Mouse (Mus musculus) limb, embryonic 11.5 days (tissue): ENCODE data around the gene Spdl1. TPM values are rescaled to one million over a fixed set of nuclear protein-coding genes. Genes with fewer than 3 reads are reported as not detected.

ENCODE experiments used
- ATAC-seq: fragments of 200-750 bp; cut with Nextera tagmentation; 2 replicates; pipeline ENCODE4 v1.8.0; 2017; ENCODE audit warnings: low read depth; ENCODE audit not compliant: insufficient number of reproducible peaks, low FRiP score, low TSS enrichment
- DNase-seq: peaks from one replicate; pipeline ENCODE4 v3.0.0-alpha.2; 2015; ENCODE audit warnings: low spot score
- H3K27ac ChIP-seq: fragments of 300-500 bp; sonication (generic); replicated peaks from 2 replicates; pipeline ENCODE4 v1.5.1; 2014; ENCODE audit warnings: low read depth, mild to moderate bottlenecking, low read length
- H3K27me3 ChIP-seq: fragments of 300-500 bp; sonication (generic); 2 replicates; pipeline ENCODE4 v1.6.1; 2014; ENCODE audit warnings: mild to moderate bottlenecking, low read length, mixed read lengths; ENCODE audit not compliant: control insufficient read depth, insufficient read depth
- H3K36me3 ChIP-seq: fragments of 300-500 bp; sonication (generic); 2 replicates; pipeline ENCODE4 v1.6.1; 2014; ENCODE audit warnings: mild to moderate bottlenecking, low read length, moderate library complexity, mixed read lengths; ENCODE audit not compliant: control insufficient read depth, insufficient read depth
- H3K4me1 ChIP-seq: fragments of 300-500 bp; sonication (generic); 2 replicates; pipeline ENCODE4 v1.6.1; 2014; ENCODE audit warnings: low read length, mixed read lengths; ENCODE audit not compliant: control insufficient read depth, insufficient read depth
- H3K4me2 ChIP-seq: fragments of 300-500 bp; sonication (generic); 2 replicates; pipeline ENCODE4 v1.6.1; 2014; ENCODE audit warnings: low read depth, mild to moderate bottlenecking, moderate library complexity; ENCODE audit not compliant: severe bottlenecking
- H3K4me3 ChIP-seq: fragments of 300-500 bp; sonication (generic); 2 replicates; pipeline ENCODE4 v1.5.1; 2014; ENCODE audit warnings: low read depth, low read length
- H3K9ac ChIP-seq: fragments of 300-500 bp; sonication (generic); 2 replicates; pipeline ENCODE4 v1.6.1; 2014; ENCODE audit warnings: mild to moderate bottlenecking, low read length
- H3K9me3 ChIP-seq: fragments of 300-500 bp; sonication (generic); 2 replicates; pipeline ENCODE4 v1.6.1; 2016; ENCODE audit warnings: low read length; ENCODE audit not compliant: control insufficient read depth
- WGBS: fragments of 180-500 bp; shearing (Covaris S2); extraction: QIAGEN DNeasy Blood & Tissue Kit; methylation state at CpG from one replicate; pipeline ENCODE4 v1.1.7; 2014; 5-methylcytosine and 5-hydroxymethylcytosine counted together
- polyA plus RNA-seq: library from polyadenylated mRNA; unstranded; fragments of >200 nt; fragmentation: Nextera tagmentation; extraction: Ambion mirVana; gene quantifications from 2 replicates; pipeline ENCODE4 v1.2.1, GENCODE M21; 2014

The Spdl1 gene
- polyA plus RNA-seq, 1 experiment from 2014 or later = 34.0 TPM

GRCm38 (mm10) chr11:34791872-34792271 is 41.6 kb downstream of the Spdl1 start:
- H3K27ac ChIP-seq = no peak overlapping the region
- no peaks in the 10 kb centered on the region for H3K9me3 ChIP-seq
- H3K9ac ChIP-seq = no peak overlapping the region
- H3K4me1 ChIP-seq = no peaks in the 10 kb centered on the region
- H3K4me2 ChIP-seq = no peak overlapping the region
- no peaks in the 10 kb centered on the region for H3K27me3 ChIP-seq
- H3K4me3 ChIP-seq = no peak overlapping the region
- ATAC-seq (no peak), DNase-seq (no peak)
- 69% methylated on average over 8 of the region's 8 CpGs for WGBS
- no peaks in the 10 kb centered on the region for H3K36me3 ChIP-seq

- H3K9ac ChIP-seq = no peak overlapping the region
- H3K9me3 ChIP-seq = no peaks in the 10 kb centered on the region
- no peak overlapping the region for H3K27ac ChIP-seq
- H3K27me3 ChIP-seq = no peaks in the 10 kb centered on the region
- ATAC-seq = no peak; the same call in 1 of the 2 replicates
- DNase-seq = no peak
- H3K4me1 ChIP-seq = no peaks in the 10 kb centered on the region
- no peak overlapping the region for H3K4me3 ChIP-seq
- no peak overlapping the region for H3K4me2 ChIP-seq
- no peaks in the 10 kb centered on the region for H3K36me3 ChIP-seq
Observed at GRCm38 (mm10) chr11:34784864-34785263, 48.6 kb downstream of the Spdl1 start.

GRCm38 (mm10) chr11:34783587-34784043 is 49.8 kb downstream of the Spdl1 start, which contains the start of gene Dock2:
Gene Dock2 (minus strand): TSS chr11:34783892.
- no peak for DNase-seq
- 86% methylated on average over 12 of the region's 12 CpGs for WGBS

GRCm38 (mm10) chr11:34782516-34783430 is 50.7 kb downstream of the Spdl1 start:
- Histone ChIP-seq H3K9me3 (no peaks in the 10 kb centered on the region), H3K36me3 (no peaks in the 10 kb centered on the region), H3K27ac (no peak overlapping the region), H3K4me1 (no peaks in the 10 kb centered on the region), H3K4me3 (no peak overlapping the region), H3K4me2 (no peak overlapping the region), H3K9ac (no peak overlapping the region), H3K27me3 (no peaks in the 10 kb centered on the region)
- DNase-seq (no peak), ATAC-seq (no peak)
- 71% methylated on average over 8 of the region's 8 CpGs for WGBS

More at GRCm38 (mm10) chr11:34783587-34784043, 49.8 kb downstream of the Spdl1 start, which contains the start of gene Dock2:
- H3K4me3 ChIP-seq = no peak within 1 kb of the TSS
- no peaks in the 10 kb centered on the region for H3K9me3 ChIP-seq
- H3K9ac ChIP-seq = no peak within 1 kb of the TSS
- H3K4me1 ChIP-seq = no peaks in the 10 kb centered on the region
- no peak within 1 kb of the TSS for H3K4me2 ChIP-seq
- H3K27me3 ChIP-seq = no peaks in the 10 kb centered on the region
- no peaks in the 10 kb centered on the region for H3K36me3 ChIP-seq
- ATAC-seq = no peak
- H3K27ac ChIP-seq = no peak within 1 kb of the TSS

GRCm38 (mm10) chr11:34780786-34781185 is 52.7 kb downstream of the Spdl1 start:
- no peaks in the 10 kb centered on the region for H3K36me3 ChIP-seq
- no peak overlapping the region for H3K9ac ChIP-seq
- no peaks in the 10 kb centered on the region for H3K27me3 ChIP-seq
- H3K27ac ChIP-seq = no peak overlapping the region
- H3K4me2 ChIP-seq = no peak overlapping the region
- no peak for DNase-seq
- no peaks in the 10 kb centered on the region for H3K9me3 ChIP-seq
- no peak overlapping the region for H3K4me3 ChIP-seq
- H3K4me1 ChIP-seq = no peaks in the 10 kb centered on the region
- WGBS = 83% methylated on average over 2 of the region's 2 CpGs
- ATAC-seq = no peak

- ATAC-seq = no peak
- Histone ChIP-seq H3K27me3 (no peaks in the 10 kb centered on the region), H3K9me3 (no peaks in the 10 kb centered on the region), H3K4me2 (no peak overlapping the region), H3K4me1 (no peaks in the 10 kb centered on the region), H3K36me3 (no peaks in the 10 kb centered on the region), H3K4me3 (no peak overlapping the region), H3K27ac (no peak overlapping the region), H3K9ac (no peak overlapping the region)
- DNase-seq = no peak
- 88% methylated on average over 4 of the region's 4 CpGs for WGBS
Observed at GRCm38 (mm10) chr11:34779966-34780365, 53.5 kb downstream of the Spdl1 start.

GRCm38 (mm10) chr11:34778351-34778750 is 55.1 kb downstream of the Spdl1 start:
- Histone ChIP-seq H3K4me2 (no peak overlapping the region), H3K9ac (no peak overlapping the region), H3K4me1 (no peaks in the 10 kb centered on the region), H3K27me3 (no peaks in the 10 kb centered on the region), H3K27ac (no peak overlapping the region), H3K4me3 (no peak overlapping the region), H3K36me3 (no peaks in the 10 kb centered on the region), H3K9me3 (no peaks in the 10 kb centered on the region)
- no peak for ATAC-seq
- 82% methylated on average over 3 of the region's 3 CpGs for whole genome bisulfite sequencing
- DNase-seq = no peak

GRCm38 (mm10) chr11:34777529-34777928 is 55.9 kb downstream of the Spdl1 start:
- DNase-seq (no peak), ATAC-seq (no peak)
- Histone ChIP-seq H3K4me1 (no peaks in the 10 kb centered on the region), H3K36me3 (no peaks in the 10 kb centered on the region), H3K4me2 (no peak overlapping the region), H3K9ac (no peak overlapping the region), H3K4me3 (no peak overlapping the region), H3K27me3 (no peaks in the 10 kb centered on the region), H3K9me3 (no peaks in the 10 kb centered on the region), H3K27ac (no peak overlapping the region)
- 88% methylated on average over 4 of the region's 4 CpGs for WGBS
